Mouse (Mus musculus) macrophage (primary cell): ENCODE data around the gene Unc45b. TPM values are rescaled to one million over a fixed set of nuclear protein-coding genes. Genes with fewer than 3 reads are reported as not detected.
"Not testable (repeated sequence)": the region's sequence is repeated elsewhere in the genome, so short reads cannot be mapped to it uniquely, and the experiment has no call there.

ENCODE experiments used
- H3K27ac ChIP-seq: fragments of 350-480 bp; formaldehyde crosslinking; 2 replicates; pipeline ENCODE4 v1.9.0; 2021
- H3K36me3 ChIP-seq: fragments of 350-480 bp; formaldehyde crosslinking; 2 replicates; pipeline ENCODE4 v1.9.0; 2021; ENCODE audit errors: inconsistent target
- H3K4me3 ChIP-seq: fragments of 350-480 bp; formaldehyde crosslinking; 2 replicates; pipeline ENCODE4 v1.9.0; 2021; ENCODE audit errors: inconsistent target
- H3K79me2 ChIP-seq: fragments of 350-480 bp; formaldehyde crosslinking; 2 replicates; pipeline ENCODE4 v1.9.0; 2021; ENCODE audit errors: inconsistent target
- WGBS: methylation state at CpG from one replicate; pipeline ENCODE4 v1.1.7; 2026; ENCODE audit warnings: inconsistent platforms; ENCODE audit not compliant: missing documents; 5-methylcytosine and 5-hydroxymethylcytosine counted together
- polyA plus RNA-seq: library from polyadenylated mRNA; stranded (reverse); fragments of 250-400 nt; gene quantifications from 3 replicates; pipeline ENCODE4 v1.2.4, GENCODE M21; 2018; ENCODE audit warnings: inconsistent platforms

Unc45b gene
- polyA plus RNA-seq, 1 experiment from 2014 or later, result not detected

DNA sequence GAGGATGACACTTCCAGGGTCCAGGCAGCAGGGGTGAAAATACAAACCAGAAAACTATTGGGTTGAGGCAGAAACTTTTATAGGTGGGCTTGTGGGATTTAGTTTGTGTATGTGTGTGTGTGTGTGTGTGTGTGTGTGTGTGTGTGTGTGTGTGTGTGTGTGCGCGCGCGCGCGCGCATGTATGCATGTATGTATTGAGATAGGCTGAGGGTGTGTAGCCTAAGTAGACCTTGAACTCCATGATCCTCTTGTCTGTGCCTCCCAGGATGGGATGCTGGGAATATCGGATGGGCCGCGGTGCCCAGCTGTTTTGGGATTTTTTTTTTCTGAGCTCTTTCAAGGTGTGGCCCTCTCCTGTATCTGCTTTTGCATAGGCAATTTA, 1.8 kb upstream of the Unc45b start:
- Histone ChIP-seq H3K4me3 (no peak overlapping the region; the same call in 1 of the 2 replicates), H3K79me2 (no peaks in the 10 kb centered on the region; the same call in 1 of the 2 replicates), H3K27ac (no peak overlapping the region), H3K36me3 (peaks cover 11% of the 10 kb centered on the region; the same call in 1 of the 2 replicates)
- WGBS, result 91% methylated on average over 7 of the region's 10 CpGs

DNA sequence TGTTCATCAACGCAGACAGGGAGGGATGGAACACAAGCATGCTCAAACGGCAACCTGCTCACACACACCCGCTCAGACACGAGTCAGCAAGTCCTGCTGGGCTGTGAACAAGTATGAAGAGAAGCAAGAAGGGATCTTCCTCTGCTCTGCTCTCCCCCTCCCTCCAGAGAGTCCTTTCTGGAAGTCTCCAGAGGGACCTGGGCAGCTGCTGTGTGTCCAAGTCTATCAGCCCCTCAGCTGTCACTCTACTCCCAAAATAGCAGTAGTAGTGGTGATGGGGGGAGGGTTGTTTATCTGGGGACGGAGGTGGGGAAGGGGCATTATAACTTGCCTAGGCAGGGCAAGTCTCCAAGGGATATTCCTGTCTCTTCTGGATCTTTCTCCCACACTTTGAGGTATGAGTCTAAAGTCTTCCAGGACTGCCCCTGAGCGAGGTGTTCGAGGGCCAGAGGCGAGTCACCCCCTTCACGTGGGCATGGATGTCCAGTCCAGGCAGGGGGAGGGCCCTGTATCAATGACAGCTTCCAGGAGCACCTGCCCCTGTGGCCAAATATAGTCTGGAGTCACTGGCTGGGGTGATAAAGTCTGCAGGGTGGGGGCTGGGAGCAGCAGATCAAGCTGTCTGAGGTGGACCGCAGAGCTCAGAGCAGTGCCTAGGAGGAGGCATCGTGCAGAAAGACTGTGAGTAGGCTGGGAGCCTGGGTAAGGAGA, 484 bp downstream of the Unc45b start:
- 87% methylated on average over 11 of the region's 11 CpGs for WGBS
- Histone ChIP-seq H3K27ac (no peak overlapping the region), H3K4me3 (no peak overlapping the region), H3K79me2 (no peaks in the 10 kb centered on the region; the same call in 1 of the 2 replicates), H3K36me3 (no peaks in the 10 kb centered on the region)

DNA sequence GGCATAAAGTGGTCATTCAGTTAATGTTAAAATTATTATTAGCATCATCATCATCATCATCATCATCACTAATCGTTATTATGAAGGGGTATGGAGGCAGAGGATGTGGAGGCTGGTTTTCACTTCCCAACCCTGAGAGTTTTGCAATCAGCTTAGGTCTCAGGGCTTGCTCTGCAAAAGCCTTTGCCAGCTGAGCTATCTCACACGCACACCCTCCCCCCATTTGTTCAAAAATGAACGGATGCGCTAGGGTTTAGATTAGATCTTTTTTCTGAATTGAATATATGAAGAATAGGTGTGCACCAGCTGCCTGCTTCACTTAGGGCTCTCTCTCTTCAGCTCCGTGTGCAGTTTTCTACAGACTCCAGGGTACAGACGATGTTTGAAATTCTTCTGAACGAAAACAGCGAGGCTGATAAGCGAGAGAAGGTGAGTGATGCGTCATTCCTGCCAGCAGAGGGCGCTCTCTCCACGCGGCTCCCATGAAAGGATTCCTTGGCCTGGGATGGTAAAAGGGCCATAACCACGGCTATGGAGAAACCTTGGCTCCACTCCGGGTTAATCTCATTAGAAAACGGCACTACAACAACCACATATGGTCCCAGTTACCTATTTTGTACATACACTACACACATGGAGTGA, 4.5 kb downstream of the Unc45b start:
- H3K27ac ChIP-seq, result no peak overlapping the region
- WGBS, result 6% methylated on average over 16 of the region's 16 CpGs
- no peak overlapping the region for H3K4me3 ChIP-seq

DNA sequence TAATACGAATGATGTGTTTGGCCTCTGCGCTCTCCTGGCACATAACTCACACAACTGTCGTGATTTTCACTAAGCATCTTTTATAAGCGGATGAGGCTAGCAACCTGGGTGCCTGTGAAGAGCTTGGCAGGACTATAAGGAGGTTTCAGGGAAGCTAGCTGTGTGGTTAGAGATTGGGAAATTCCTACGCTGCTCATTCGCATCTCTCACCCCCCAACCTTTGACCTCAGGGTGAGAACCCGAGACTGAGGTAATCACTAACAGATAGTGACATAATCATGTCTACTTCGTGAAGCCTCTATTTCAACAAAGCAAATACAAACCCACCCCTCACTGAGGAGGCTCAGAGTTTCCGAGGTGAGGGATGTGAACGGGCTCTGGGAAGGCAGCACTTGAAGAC, 10.4 kb downstream of the Unc45b start:
- WGBS, result 74% methylated on average over 10 of the region's 10 CpGs
- no peaks in the 10 kb centered on the region for H3K79me2 ChIP-seq
- H3K4me3 ChIP-seq, result no peak overlapping the region
- no peaks in the 10 kb centered on the region for H3K36me3 ChIP-seq
- H3K27ac ChIP-seq, result no peak overlapping the region

More for the DNA sequence above, 4.5 kb downstream of the Unc45b start:
- H3K36me3 ChIP-seq, result no peaks in the 10 kb centered on the region
- H3K79me2 ChIP-seq, result no peaks in the 10 kb centered on the region

DNA sequence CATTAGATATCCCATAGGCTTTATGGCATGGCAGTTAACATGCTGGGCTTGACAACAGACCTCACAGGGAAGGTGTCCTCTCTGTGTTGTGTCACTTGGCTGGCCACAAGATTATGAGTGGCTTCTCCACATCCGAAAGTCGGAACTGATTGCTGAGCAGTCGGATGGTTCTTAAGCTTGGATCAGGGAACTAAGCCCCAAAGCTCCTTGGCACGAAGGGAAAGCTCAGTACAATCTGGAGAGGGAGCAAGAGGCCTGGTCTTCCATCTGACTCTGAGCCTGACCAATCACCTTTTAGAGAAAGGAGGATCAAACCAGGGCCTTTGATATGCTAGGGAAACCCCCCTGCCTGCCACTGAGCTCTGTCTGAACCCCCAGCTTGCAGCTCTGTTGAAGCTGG, 11.3 kb downstream of the Unc45b start:
- H3K79me2 ChIP-seq, result no peaks in the 10 kb centered on the region
- no peak overlapping the region for H3K4me3 ChIP-seq
- no peaks in the 10 kb centered on the region for H3K36me3 ChIP-seq
- 90% methylated on average over 4 of the region's 4 CpGs for WGBS
- H3K27ac ChIP-seq, result no peak overlapping the region

DNA sequence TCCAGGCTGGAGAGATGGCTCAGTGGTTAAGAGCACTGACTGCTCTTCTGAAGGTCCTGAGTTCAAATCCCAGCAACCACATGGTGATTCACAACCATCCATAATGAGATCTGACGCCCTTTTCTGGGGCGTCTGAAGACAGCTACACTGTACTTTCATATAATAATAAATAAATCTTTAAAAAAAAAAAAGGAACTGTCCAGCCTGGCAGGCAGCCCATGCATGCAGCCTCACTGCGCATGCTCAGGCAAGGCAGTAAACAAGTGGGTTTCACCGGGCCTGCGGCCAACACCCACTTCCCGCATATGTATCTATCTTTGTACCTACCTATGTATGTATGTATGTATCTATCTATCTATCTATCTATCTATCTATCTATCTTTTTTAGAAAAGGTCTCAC, 13.6 kb downstream of the Unc45b start:
- 4% methylated on average over 6 of the region's 6 CpGs for WGBS
- not testable (repeated sequence) for H3K27ac ChIP-seq, H3K79me2 ChIP-seq, H3K36me3 ChIP-seq, H3K4me3 ChIP-seq

DNA sequence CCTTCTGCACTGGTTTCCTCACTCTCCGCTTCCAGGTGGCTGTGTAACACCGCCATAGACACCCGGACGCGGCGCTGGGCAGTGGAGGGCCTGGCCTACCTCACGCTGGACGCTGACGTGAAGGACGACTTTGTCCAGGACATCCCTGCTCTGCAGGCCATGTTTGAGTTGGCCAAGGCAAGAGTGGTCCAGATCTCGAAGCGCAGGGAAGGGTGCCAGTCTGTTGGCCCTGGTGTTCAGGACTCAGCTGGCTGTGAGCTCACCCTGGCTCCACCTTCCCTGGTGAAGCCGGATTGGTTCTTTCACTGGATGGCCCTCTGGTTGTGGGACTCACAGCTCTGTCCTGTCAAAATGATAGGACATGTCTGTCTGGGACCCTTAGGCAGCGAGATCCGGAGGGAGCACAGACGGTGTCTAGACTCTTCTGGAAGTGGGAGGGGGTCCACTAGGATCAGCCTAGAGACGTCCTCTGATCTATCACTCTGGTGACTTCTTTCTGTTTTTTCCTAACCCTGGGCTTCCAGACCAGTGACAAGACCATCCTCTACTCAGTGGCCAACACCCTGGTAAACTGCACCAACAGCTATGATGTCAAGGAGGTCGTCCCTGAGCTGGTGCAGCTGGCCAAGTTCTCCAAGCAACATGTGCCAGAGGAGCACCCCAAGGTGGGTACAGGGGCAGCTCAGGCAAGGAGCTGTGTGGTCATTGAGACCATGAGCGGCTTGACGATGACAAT, 18.7 kb downstream of the Unc45b start:
- Histone ChIP-seq H3K36me3 (no peaks in the 10 kb centered on the region), H3K79me2 (no peaks in the 10 kb centered on the region), H3K27ac (no peak overlapping the region), H3K4me3 (no peak overlapping the region)
- 81% methylated on average over 20 of the region's 20 CpGs for WGBS

DNA sequence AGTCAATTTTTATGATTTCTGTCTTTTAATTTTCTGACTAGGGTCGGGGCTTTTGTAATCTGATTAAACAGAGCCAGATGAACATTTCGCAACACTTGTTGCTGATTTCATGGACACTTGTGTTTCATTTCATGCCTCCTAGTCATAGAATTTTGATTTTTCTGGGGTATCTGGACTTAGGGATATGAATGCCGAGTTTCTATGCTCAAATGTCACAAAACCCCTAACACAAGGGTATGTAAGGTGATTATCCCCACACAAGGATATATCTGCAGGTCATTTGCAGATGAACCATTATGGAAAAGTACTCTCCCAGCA, 19.2 kb downstream of the Unc45b start:
- 32% methylated on average over 3 of the region's 3 CpGs for WGBS
- Histone ChIP-seq H3K79me2 (no peaks in the 10 kb centered on the region), H3K36me3 (no peaks in the 10 kb centered on the region)

DNA sequence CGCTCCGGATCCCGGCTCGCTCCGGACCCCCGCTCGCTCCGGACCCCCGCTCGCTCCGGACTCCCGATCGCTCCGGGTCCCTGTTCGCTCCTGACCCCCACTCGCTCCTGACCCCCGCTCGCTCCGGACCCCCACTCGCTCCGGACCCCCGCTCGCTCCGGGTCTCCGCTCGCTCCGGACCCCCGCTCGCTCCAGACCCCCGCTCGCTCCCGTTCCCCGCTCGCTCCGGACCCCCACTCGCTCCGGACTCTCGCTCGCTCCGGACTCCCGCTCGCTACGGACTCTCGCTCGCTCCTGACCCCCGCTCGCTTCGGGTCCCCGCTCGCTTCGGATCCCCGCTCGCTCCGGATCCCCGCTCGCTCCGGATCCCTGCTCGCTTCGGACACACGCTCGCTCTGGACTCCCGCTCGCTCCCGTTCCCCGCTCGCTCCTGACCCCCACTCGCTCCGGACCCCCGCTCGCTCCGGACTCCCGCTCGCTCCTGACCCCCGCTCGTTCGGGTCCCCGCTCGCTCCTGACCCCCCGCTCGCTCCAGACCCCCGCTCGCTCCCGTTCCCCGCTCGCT, 20.1 kb downstream of the Unc45b start:
- H3K79me2 ChIP-seq, H3K36me3 ChIP-seq, H3K4me3 ChIP-seq, H3K27ac ChIP-seq: not testable (repeated sequence)
- 15% methylated on average over 39 of the region's 85 CpGs for WGBS

More for the DNA sequence above, 19.2 kb downstream of the Unc45b start:
- Histone ChIP-seq H3K27ac (no peak overlapping the region), H3K4me3 (no peak overlapping the region)

DNA sequence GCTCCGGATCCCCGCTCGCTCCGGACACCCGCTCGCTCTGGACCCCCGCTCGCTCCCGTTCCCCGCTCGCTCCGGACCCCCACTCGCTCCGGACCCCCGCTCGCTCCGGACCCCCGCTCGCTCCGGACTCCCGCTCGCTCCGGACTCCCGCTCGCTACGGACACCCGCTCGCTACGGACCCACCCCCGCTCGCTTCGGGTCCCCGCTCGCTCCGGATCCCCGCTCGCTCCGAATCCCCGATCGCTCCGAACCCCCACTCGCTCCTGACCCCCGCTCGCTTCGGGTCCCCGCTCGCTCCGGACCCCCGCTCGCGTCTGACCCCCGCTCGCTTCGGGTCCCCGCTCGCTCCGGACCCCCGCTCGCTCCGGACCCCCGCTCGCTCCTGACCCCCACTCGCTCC, 20.8 kb downstream of the Unc45b start:
- not testable (repeated sequence) for H3K4me3 ChIP-seq, H3K27ac ChIP-seq, H3K79me2 ChIP-seq, H3K36me3 ChIP-seq
- 5% methylated on average over 31 of the region's 63 CpGs for WGBS

DNA sequence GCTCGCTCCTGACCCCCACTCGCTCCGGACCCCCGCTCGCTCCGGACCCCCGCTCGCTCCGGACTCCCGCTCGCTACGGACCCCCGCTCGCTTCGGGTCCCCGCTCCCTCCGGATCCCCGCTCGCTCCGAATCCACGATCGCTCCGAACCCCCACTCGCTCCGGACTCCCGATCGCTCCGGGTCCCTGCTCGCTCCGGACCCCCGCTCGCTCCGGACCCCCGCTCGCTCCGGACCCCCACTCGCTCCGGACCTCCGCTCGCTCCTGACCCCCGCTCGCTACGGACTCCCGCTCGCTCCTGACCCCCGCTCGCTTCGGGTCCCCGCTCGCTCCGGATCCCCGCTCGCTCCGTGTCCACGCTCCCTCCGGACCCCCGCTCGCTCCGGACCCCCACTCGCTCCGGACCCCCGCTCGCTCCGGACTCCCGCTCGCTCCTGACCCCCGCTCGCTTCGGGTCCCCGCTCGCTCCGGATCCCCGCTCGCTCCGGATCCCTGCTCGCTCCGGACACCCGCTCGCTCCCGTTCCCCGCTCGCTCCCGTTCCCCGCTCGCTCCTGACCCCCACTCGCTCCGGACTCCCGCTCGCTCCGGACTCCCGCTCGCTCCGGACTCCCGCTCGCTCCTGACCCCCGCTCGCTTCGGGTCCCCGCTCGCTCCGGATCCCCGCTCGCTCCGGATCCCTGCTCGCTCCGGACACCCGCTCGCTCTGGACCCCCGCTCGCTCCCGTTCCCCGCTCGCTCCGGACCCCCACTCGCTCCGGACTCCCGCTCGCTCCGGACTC, 21.5 kb downstream of the Unc45b start:
- not testable (repeated sequence) for H3K79me2 ChIP-seq, H3K27ac ChIP-seq, H3K4me3 ChIP-seq, H3K36me3 ChIP-seq
- WGBS, result 2% methylated on average over 24 of the region's 119 CpGs

DNA sequence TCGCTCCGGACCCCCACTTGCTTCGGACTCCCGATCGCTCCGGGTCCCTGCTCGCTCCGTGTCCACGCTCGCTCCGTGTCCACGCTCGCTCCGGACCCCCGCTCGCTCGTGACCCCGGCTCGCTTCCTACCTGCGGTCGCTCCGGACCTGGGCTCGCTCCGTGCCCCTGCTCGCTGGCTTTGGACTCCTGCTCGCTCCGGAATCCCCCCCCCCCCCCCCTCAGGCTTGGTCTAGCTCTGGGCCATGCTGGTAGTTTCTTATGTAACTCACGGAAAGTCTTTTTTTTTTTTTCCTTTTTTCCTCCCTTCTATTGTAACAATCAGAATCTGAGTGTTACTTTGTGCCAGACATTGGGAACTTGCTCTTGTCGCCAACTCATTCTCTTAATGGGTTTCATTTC, 22.8 kb downstream of the Unc45b start:
- WGBS, result 6% methylated on average over 16 of the region's 29 CpGs
- Histone ChIP-seq H3K27ac (no peak overlapping the region), H3K4me3 (no peak overlapping the region), H3K36me3 (no peaks in the 10 kb centered on the region), H3K79me2 (no peaks in the 10 kb centered on the region)

DNA sequence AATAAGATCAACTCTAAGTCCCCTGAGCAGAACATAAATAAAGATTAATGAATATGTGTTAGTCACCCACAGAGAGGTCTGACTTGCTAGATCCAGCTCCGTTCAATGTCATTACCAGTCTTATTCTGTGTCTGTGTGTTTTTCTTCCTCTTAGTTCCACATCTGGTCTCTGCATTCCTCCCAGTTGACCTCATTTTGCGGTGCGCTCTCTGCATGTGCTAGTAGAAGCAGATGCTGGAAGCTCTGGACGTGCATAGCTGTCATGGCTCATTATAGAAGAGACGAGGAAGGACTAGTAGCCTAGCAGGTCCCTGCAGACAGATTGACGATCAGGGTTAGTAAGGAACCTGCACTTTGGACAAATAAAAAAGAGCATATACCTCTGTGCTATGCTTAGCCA, 33.0 kb downstream of the Unc45b start:
- H3K4me3 ChIP-seq, result no peak overlapping the region
- H3K27ac ChIP-seq, result no peak overlapping the region
- 82% methylated on average over 6 of the region's 6 CpGs for WGBS
- H3K79me2 ChIP-seq, result no peaks in the 10 kb centered on the region
- H3K36me3 ChIP-seq, result no peaks in the 10 kb centered on the region

DNA sequence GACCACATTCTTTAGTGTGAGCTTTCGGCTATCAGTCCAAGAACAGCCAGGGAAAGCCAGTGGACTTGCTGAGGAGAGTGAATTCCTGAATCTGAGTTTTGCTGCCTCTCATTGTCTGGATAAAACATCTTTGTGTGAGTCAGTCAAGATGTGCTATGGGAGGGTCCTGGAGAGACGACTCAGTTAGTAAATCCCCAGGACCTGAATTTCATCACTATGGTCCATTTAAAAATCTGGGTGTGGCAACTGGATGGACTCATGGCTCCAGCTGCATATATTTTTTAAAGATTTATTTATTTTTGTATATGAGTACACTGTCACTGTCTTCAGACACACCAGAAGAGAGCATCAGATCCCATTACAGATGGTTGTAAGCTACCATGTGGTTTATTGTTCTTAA, 35.3 kb downstream of the Unc45b start:
- Histone ChIP-seq H3K27ac (no peak overlapping the region), H3K36me3 (no peaks in the 10 kb centered on the region)
- 92% methylated on average over 2 of the region's 2 CpGs for WGBS

More for the DNA sequence above, 35.3 kb downstream of the Unc45b start:
- H3K4me3 ChIP-seq, result no peak overlapping the region
- no peaks in the 10 kb centered on the region for H3K79me2 ChIP-seq
